Mouse (Mus musculus): Measurements from ENCODE around the gene Cdk5r1.

Gene Cdk5r1

GRCm38 (mm10) chr11:80503726-80504452 is 27.1 kb downstream of the Cdk5r1 start:
- in situ Hi-C loops (cut with MboI), result no loop called here

GRCm38 (mm10) chr11:80504519-80505385 is 27.9 kb downstream of the Cdk5r1 start:
- in situ Hi-C loops (cut with MboI), result no loop called here

- in situ Hi-C loops (cut with MboI), result no loop called here
Measured at GRCm38 (mm10) chr11:80505581-80505980, 28.8 kb downstream of the Cdk5r1 start.

GRCm38 (mm10) chr11:80506483-80506882 is 29.7 kb downstream of the Cdk5r1 start:
- in situ Hi-C loops (cut with MboI), result no loop called here

GRCm38 (mm10) chr11:80507791-80508190 is 31.0 kb downstream of the Cdk5r1 start:
- in situ Hi-C loops (cut with MboI), result no loop called here

GRCm38 (mm10) chr11:80508361-80509175 is 31.7 kb downstream of the Cdk5r1 start:
- in situ Hi-C loops (cut with MboI), result no loop called here

- in situ Hi-C loops (cut with MboI), result no loop called here
Measured at GRCm38 (mm10) chr11:80509176-80509506, 32.3 kb downstream of the Cdk5r1 start.

GRCm38 (mm10) chr11:80510124-80510523 is 33.3 kb downstream of the Cdk5r1 start:
- in situ Hi-C loops (cut with MboI), result no loop called here

- in situ Hi-C loops (cut with MboI), result no loop called here
Measured at GRCm38 (mm10) chr11:80512313-80513056, 35.7 kb downstream of the Cdk5r1 start.

- in situ Hi-C loops (cut with MboI), result no loop called here
Measured at GRCm38 (mm10) chr11:80513796-80514195, 37.0 kb downstream of the Cdk5r1 start.

GRCm38 (mm10) chr11:80515346-80515745 is 38.5 kb downstream of the Cdk5r1 start:
- in situ Hi-C loops (cut with MboI), result no loop called here

- in situ Hi-C loops (cut with MboI), result no loop called here
Measured at GRCm38 (mm10) chr11:80515895-80516294, 39.1 kb downstream of the Cdk5r1 start.

GRCm38 (mm10) chr11:80518421-80519367 is 41.9 kb downstream of the Cdk5r1 start:
- in situ Hi-C loops (cut with MboI), result no loop called here

- in situ Hi-C loops (cut with MboI), result no loop called here
Measured at GRCm38 (mm10) chr11:80521148-80521547, 44.3 kb downstream of the Cdk5r1 start.

- in situ Hi-C loops (cut with MboI), result no loop called here
Measured at GRCm38 (mm10) chr11:80522852-80523251, 46.0 kb downstream of the Cdk5r1 start.

- in situ Hi-C loops (cut with MboI), result no loop called here
Measured at GRCm38 (mm10) chr11:80523410-80523809, 46.6 kb downstream of the Cdk5r1 start.

- in situ Hi-C loops (cut with MboI), result no loop called here
Measured at GRCm38 (mm10) chr11:80524213-80524612, 47.4 kb downstream of the Cdk5r1 start.

GRCm38 (mm10) chr11:80527697-80528096 is 50.9 kb downstream of the Cdk5r1 start:
- in situ Hi-C loops (cut with MboI), result no loop called here

- in situ Hi-C loops (cut with MboI), result no loop called here
Measured at GRCm38 (mm10) chr11:80529149-80529548, 52.3 kb downstream of the Cdk5r1 start.
